ENCODE assay signal across 9 mouse cellular contexts in the genomic region with DNA sequence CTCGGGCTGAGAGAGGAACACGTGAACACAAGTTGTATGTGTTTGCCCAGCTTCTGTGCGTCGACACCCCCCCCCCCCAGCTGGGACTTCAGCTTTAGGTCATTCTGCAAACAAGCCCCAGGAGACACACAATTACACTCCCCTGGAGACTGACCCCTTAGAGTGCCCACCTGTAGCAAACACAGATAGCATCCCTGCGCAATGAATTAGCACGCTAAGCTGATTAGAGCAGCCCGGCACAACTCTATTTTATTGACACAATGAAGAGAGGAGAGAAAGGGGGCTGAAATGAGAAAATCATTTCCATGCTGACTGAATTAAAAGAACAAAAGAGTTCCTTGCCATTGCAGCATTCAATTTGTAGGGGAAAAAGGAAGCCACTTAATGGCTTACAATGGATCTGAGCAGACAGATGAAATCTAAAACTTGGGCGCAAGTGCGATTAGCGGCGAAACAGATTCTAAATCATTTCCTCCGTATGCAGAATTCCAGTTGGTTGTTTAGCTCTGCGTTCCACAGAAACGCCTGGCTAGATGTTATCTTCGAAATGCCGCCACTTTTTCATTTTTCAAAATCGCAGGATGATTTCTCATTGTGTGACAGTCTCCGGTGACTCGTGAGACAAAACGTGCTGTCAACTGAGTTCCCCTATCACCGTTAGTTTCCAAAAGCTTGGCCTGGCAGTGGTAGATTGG.
DNase-seq lines count a peak whose midpoint lies in the region; ATAC-seq lines count a peak whose summit lies in the region.
"Had no signal": no experiment of that assay in that cellular context is flagged by ENCODE, and none has a peak within 500 bp of the region (broad histone marks: within the 10 kb centered on the region; RNA-seq: fewer than 3 reads in every experiment).

No protein-coding gene starts in this region.

- H3K9ac ChIP-seq in liver, embryonic 11.5 days (ENCODE audit: low read depth, low read length), result no peak overlapping the region
- no peak overlapping the region for H3K9ac ChIP-seq in liver, embryonic 13.5 days
- H3K9ac ChIP-seq in stomach, embryonic 15.5 days, result no peak overlapping the region

- DNase-seq in liver, embryonic 11.5 days (ENCODE audit: low spot score), result no peak
- DNase-seq in liver, result no peak
- DNase-seq in forelimb bud, embryonic 11.5 days (ENCODE audit: low read depth, low spot score), result peak; percentile 44
- DNase-seq in liver, embryonic 13.5 days, result no peak
- DNase-seq in natural killer cell, adult 2 months (ENCODE audit: low spot score in 2 of 2), result no peak
- DNase-seq in kidney, postnatal 25 days, result no peak
- DNase-seq in cerebellum, postnatal 25 days, result no peak
- DNase-seq: layer of hippocampus, adult 9-11 months had no signal

- no peaks in the 10 kb centered on the region for H3K36me3 ChIP-seq in liver, embryonic 11.5 days (ENCODE audit: control insufficient read depth, insufficient read depth, low read length)
- H3K36me3 ChIP-seq in liver, embryonic 13.5 days, result no peaks in the 10 kb centered on the region
- H3K36me3 ChIP-seq in stomach, embryonic 15.5 days, result no peaks in the 10 kb centered on the region

- no peaks in the 10 kb centered on the region for H3K4me1 ChIP-seq in liver, embryonic 11.5 days (replicated peaks; ENCODE audit: control insufficient read depth, insufficient read depth, low read length)
- no peaks in the 10 kb centered on the region for H3K4me1 ChIP-seq in liver, embryonic 13.5 days (replicated peaks)
- no peaks in the 10 kb centered on the region; the same call in 1 of the 2 replicates for H3K4me1 ChIP-seq in stomach, embryonic 15.5 days

- 26% methylated on average over 21 of the region's 21 CpGs for WGBS in liver, embryonic 11.5 days
- WGBS in liver, embryonic 13.5 days (ENCODE audit: insufficient replicate concordance), result 18% methylated on average over 21 of the region's 21 CpGs
- 11% methylated on average over 21 of the region's 21 CpGs for WGBS in stomach, embryonic 15.5 days

- no peak overlapping the region for H3K27ac ChIP-seq in liver, embryonic 11.5 days (ENCODE audit: low read depth, low read length)
- no peak overlapping the region for H3K27ac ChIP-seq in liver, embryonic 13.5 days
- H3K27ac ChIP-seq in stomach, embryonic 15.5 days, result no peak overlapping the region

- H3K9me3 ChIP-seq in liver, embryonic 11.5 days (ENCODE audit: control insufficient read depth, low read length), result no peaks in the 10 kb centered on the region
- no peaks in the 10 kb centered on the region for H3K9me3 ChIP-seq in liver, embryonic 13.5 days (replicated peaks)
- no peaks in the 10 kb centered on the region for H3K9me3 ChIP-seq in stomach, embryonic 15.5 days

- no peak overlapping the region for H3K4me3 ChIP-seq in liver, embryonic 11.5 days (ENCODE audit: low read depth, low read length)
- no peak overlapping the region for H3K4me3 ChIP-seq in liver, embryonic 13.5 days (replicated peaks)
- peak overlapping the region; percentile 24 for H3K4me3 ChIP-seq in stomach, embryonic 15.5 days (replicated peaks)

- no peak for ATAC-seq in liver, embryonic 11.5 days (replicated peaks; ENCODE audit: low FRiP score)
- ATAC-seq in liver, embryonic 13.5 days (ENCODE audit: low read depth), result no peak
- ATAC-seq in stomach, embryonic 15.5 days (ENCODE audit: insufficient read depth, low FRiP score, low read depth), result peak; percentile 88

- peak overlapping the region; percentile 38 for H3K4me2 ChIP-seq in liver, embryonic 11.5 days
- peak overlapping the region; percentile 17; the same call in 1 of the 2 replicates for H3K4me2 ChIP-seq in liver, embryonic 13.5 days
- H3K4me2 ChIP-seq in stomach, embryonic 15.5 days, result peak overlapping the region; percentile 43

- no peaks in the 10 kb centered on the region for H3K27me3 ChIP-seq in liver, embryonic 11.5 days (replicated peaks; ENCODE audit: control insufficient read depth, insufficient read depth, low read length)
- H3K27me3 ChIP-seq in liver, embryonic 13.5 days, result peaks cover 8% of the 10 kb centered on the region; the same call in 1 of the 2 replicates
- H3K27me3 ChIP-seq in stomach, embryonic 15.5 days (replicated peaks), result no peaks in the 10 kb centered on the region
